Mouse (Mus musculus) heart, embryonic 16.5 days (tissue): ENCODE data around the gene Cux1. TPM values are rescaled to one million over a fixed set of nuclear protein-coding genes. Genes with fewer than 3 reads are reported as not detected.
A peak's percentile ranks its signal among the peaks of the same experiment; 100 is the strongest.
"Not testable (repeated sequence)": the region's sequence is repeated elsewhere in the genome, so short reads cannot be mapped to it uniquely, and the experiment has no call there.

ENCODE experiments used
- ATAC-seq: fragments of 200-750 bp; cut with Nextera tagmentation; replicated peaks from 2 replicates; pipeline ENCODE4 v1.8.0; 2017; ENCODE audit warnings: moderate number of reproducible peaks; ENCODE audit not compliant: insufficient read depth, low FRiP score; ENCODE audit errors: extremely low read depth
- H3K27ac ChIP-seq: fragments of 300-500 bp; sonication (generic); 2 replicates; pipeline ENCODE4 v1.5.1; 2014; ENCODE audit warnings: mild to moderate bottlenecking, low read length, control low read depth, moderate library complexity
- H3K27me3 ChIP-seq: fragments of 300-500 bp; sonication (generic); 2 replicates; pipeline ENCODE4 v1.6.1; 2014; ENCODE audit warnings: low read length, mixed read lengths; ENCODE audit not compliant: control insufficient read depth, insufficient read depth
- H3K36me3 ChIP-seq: fragments of 300-500 bp; sonication (generic); 2 replicates; pipeline ENCODE4 v1.6.1; 2014; ENCODE audit not compliant: control insufficient read depth, insufficient read depth
- H3K4me1 ChIP-seq: fragments of 300-500 bp; sonication (generic); 2 replicates; pipeline ENCODE4 v1.6.1; 2014; ENCODE audit warnings: low read length, mixed read lengths; ENCODE audit not compliant: control insufficient read depth, insufficient read depth
- H3K4me2 ChIP-seq: fragments of 300-500 bp; sonication (generic); 2 replicates; pipeline ENCODE4 v1.6.1; 2014; ENCODE audit warnings: low read depth, mild to moderate bottlenecking, control low read depth, low read length
- H3K4me3 ChIP-seq: fragments of 300-500 bp; sonication (generic); 2 replicates; pipeline ENCODE4 v1.5.1; 2014; ENCODE audit warnings: mild to moderate bottlenecking, control low read depth, low read length
- H3K9ac ChIP-seq: fragments of 300-500 bp; sonication (generic); 2 replicates; pipeline ENCODE4 v1.6.1; 2014; ENCODE audit warnings: low read length, control low read depth
- H3K9me3 ChIP-seq: fragments of 300-500 bp; sonication (generic); replicated peaks from 2 replicates; pipeline ENCODE4 v1.6.1; 2016; ENCODE audit warnings: low read length; ENCODE audit not compliant: control insufficient read depth
- WGBS: fragments of 180-500 bp; shearing (Covaris S2); extraction: QIAGEN DNeasy Blood & Tissue Kit; methylation state at CpG from one replicate; pipeline ENCODE4 v1.1.7; 2014; 5-methylcytosine and 5-hydroxymethylcytosine counted together
- polyA plus RNA-seq: library from polyadenylated mRNA; unstranded; fragments of >200 nt; fragmentation: Nextera tagmentation; extraction: Ambion mirVana; gene quantifications from 2 replicates; pipeline ENCODE4 v1.2.1, GENCODE M21; 2015

The Cux1 gene
- polyA plus RNA-seq, 1 experiment from 2014 or later: 89.0 TPM

DNA sequence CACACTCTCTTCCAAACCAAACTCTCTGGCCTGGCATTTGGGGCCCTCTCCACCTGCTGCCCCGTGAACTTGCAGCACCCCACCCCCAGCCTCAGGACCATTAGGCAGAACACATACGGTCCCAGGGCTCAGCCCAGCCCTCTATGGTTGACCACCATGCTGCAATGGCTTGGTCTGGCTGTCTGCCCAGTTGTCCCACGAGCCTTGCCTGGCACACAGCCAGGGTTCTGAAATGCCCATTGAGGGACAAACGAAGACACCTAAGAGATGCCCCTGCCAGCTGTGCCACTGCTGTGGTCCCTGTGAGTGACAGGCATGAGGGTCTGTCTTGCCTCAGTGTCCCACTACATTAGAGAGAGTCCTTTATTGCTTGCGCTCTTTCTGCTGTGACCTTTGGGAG, 351.3 kb downstream of the Cux1 start:
- 54% methylated on average over 5 of the region's 5 CpGs for WGBS
- no peak for ATAC-seq

DNA sequence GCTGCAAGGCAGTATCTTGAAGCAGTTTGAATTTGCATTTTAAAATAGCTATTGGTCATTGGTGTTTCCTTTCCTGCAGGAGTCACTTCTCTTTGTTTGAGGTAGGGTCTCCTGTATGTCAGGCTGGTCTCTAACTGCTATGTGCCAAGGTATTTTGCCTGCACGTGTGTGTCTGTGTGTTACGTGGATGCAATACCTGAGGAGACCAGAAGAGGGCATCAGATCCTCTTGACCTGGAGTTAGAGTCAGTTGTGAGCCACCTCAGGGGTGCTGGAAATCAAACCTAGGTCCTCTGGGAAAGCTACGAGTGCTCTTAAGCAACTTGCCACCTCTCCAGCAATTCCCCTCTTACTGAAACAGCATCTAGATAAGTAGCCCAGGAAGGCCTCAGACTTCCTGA, 352.1 kb downstream of the Cux1 start:
- 84% methylated on average over 3 of the region's 3 CpGs for WGBS
- H3K4me2 ChIP-seq: no peak overlapping the region
- H3K36me3 ChIP-seq: no peaks in the 10 kb centered on the region
- no peaks in the 10 kb centered on the region for H3K27me3 ChIP-seq
- no peaks in the 10 kb centered on the region for H3K4me1 ChIP-seq
- ATAC-seq: no peak
- no peak overlapping the region for H3K9ac ChIP-seq
- 0 out of 2 replicates have a peak, but pooled peaks cover 4% of the 10 kb centered on the region for H3K9me3 ChIP-seq
- H3K27ac ChIP-seq: no peak overlapping the region
- no peak overlapping the region for H3K4me3 ChIP-seq

More for the DNA sequence above, 351.3 kb downstream of the Cux1 start:
- Histone ChIP-seq H3K4me3 (no peak overlapping the region), H3K4me2 (no peak overlapping the region), H3K27ac (no peak overlapping the region), H3K4me1 (no peaks in the 10 kb centered on the region), H3K9ac (no peak overlapping the region), H3K9me3 (0 out of 2 replicates have a peak, but pooled peaks cover 4% of the 10 kb centered on the region), H3K27me3 (no peaks in the 10 kb centered on the region), H3K36me3 (no peaks in the 10 kb centered on the region)

DNA sequence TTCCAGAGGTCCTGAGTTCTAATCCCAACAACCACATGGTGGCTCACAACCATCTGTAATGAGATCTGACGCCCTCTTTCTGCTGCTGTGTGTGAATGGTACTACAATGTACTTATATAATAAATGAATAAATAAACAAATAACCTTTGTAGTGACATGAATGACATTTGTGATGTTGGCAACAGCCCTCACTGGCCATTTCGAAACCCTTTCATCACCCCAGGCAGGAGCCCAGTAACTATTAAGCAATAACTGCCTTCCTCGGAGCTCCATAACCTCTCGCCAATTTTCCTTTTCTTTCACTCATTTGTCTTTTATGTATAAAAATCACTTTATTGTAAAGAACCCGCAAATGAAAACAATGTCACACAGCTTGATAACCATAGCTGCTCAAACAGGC, 353.6 kb downstream of the Cux1 start:
- 0 out of 2 replicates have a peak, but pooled peaks cover 4% of the 10 kb centered on the region for H3K9me3 ChIP-seq
- no peak overlapping the region for H3K4me3 ChIP-seq
- no peak overlapping the region for H3K9ac ChIP-seq
- H3K4me1 ChIP-seq: no peaks in the 10 kb centered on the region
- no peak overlapping the region for H3K27ac ChIP-seq
- ATAC-seq: no peak
- WGBS: 73% methylated on average over 5 of the region's 5 CpGs
- H3K27me3 ChIP-seq: no peaks in the 10 kb centered on the region
- no peaks in the 10 kb centered on the region for H3K36me3 ChIP-seq
- no peak overlapping the region for H3K4me2 ChIP-seq

DNA sequence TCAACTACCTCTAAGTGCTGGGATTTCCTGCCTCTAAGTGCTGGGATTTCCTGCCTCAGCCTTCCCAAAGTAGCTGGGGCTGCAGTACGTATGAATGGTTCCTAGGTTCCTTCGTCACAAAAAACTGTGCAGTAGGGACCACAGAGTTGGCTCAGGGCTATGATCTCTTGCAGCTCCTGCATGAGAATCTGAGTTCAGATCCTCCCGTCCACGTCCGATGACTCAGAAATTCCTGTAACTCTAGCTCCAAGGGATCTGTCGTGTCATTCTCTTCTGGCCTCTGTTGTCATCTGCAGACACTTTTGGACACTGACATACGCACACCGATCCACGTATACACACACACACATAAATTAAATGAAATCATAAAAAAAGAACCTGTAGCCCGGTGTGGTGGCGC, 354.6 kb downstream of the Cux1 start:
- no peak overlapping the region for H3K27ac ChIP-seq
- H3K9ac ChIP-seq: no peak overlapping the region
- ATAC-seq: no peak
- no peaks in the 10 kb centered on the region for H3K36me3 ChIP-seq
- no peak overlapping the region for H3K4me3 ChIP-seq
- H3K9me3 ChIP-seq: 0 out of 2 replicates have a peak, but pooled peaks cover 4% of the 10 kb centered on the region
- H3K4me2 ChIP-seq: no peak overlapping the region
- 85% methylated on average over 11 of the region's 11 CpGs for WGBS
- H3K4me1 ChIP-seq: no peaks in the 10 kb centered on the region
- H3K27me3 ChIP-seq: no peaks in the 10 kb centered on the region

DNA sequence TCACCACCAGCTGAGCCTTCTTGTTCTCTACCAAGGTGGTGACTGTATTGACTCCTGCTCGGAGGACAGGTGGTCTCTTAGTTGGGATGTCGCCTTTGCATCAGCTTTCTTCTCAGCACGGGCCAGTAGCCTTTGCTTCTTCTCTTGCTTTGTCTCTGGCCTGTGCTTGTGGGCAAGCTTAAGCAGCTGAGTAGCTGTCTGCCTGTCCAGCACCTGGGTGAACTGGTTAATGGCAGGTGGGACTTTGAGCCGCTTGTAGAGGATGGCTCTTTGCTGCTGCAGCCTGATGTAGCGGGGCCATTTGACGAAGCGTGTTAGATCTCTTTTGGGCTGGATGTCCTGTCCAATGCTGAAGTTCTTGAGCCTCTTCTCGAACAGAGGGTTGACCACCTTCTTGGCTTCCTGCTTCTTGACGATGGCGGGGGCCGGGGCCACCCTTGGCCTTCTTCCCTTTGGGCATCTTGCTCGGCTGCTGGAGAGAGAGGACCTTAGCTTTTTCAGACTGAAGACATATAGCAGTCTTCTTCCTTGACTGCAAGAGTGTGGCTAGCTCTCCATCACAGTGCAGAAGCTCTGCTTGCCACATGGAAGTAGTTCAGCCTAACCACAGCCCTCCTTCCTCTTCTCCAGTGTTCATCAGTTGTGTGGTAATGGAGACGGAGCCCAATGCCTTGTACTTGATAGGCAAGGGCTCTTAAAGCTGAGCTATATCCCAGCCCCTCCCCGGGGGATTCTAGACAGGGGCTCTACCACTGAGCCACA, 355.8 kb downstream of the Cux1 start:
- WGBS: 80% methylated on average over 14 of the region's 14 CpGs
- H3K4me3 ChIP-seq, H3K36me3 ChIP-seq, H3K9ac ChIP-seq, H3K9me3 ChIP-seq, H3K27me3 ChIP-seq, H3K27ac ChIP-seq, H3K4me1 ChIP-seq, H3K4me2 ChIP-seq, ATAC-seq: not testable (repeated sequence)

DNA sequence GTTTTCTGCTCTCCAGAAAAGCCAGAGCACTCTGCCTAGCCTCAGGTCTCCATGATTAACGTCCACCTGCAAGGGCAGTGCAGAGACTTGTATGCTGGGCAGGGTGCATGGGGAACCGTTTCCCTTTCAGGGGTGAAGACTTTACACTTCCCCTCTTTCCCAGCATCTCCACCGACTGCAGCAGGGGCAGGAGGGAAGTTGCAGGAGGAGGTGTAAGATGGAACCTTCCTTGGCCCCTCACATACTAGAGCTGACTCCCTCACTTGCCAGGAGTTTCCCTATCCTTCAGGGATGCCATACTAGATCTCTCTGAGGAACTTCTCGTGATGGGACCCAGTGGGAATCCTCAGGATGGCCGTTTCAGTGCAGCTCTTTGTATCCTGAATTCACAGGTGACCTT, 356.7 kb downstream of the Cux1 start:
- H3K4me2 ChIP-seq: no peak overlapping the region
- WGBS: 61% methylated on average over 5 of the region's 5 CpGs
- H3K36me3 ChIP-seq: no peaks in the 10 kb centered on the region

DNA sequence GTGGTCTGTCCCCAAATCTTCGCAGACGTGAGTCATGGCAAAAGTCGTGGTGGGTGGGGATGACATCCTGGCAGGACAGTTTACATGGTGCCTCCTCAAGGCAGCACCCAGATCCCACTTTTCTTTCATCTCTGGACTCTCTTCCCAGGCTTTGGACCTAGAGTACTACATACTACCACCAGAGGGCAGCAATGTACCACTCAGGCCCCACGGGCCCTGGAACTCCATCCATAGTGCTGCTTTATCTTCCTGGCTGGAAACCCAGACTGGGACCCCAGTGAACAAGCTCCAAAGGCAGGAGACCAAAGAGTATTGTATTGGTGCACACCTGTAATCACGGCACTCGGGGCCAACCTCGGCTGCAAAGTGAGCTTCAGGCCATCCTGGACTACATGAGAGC, 365.5 kb downstream of the Cux1 start:
- 0 out of 2 replicates have a peak, but pooled peaks have one; percentile 16 for ATAC-seq
- H3K4me1 ChIP-seq: peaks cover 11% of the 10 kb centered on the region
- WGBS: 26% methylated on average over 7 of the region's 7 CpGs

More for the DNA sequence above, 356.7 kb downstream of the Cux1 start:
- Histone ChIP-seq H3K4me1 (no peaks in the 10 kb centered on the region), H3K9ac (no peak overlapping the region), H3K4me3 (no peak overlapping the region), H3K9me3 (0 out of 2 replicates have a peak, but pooled peaks cover 4% of the 10 kb centered on the region), H3K27me3 (no peaks in the 10 kb centered on the region), H3K27ac (no peak overlapping the region)
- ATAC-seq: no peak

DNA sequence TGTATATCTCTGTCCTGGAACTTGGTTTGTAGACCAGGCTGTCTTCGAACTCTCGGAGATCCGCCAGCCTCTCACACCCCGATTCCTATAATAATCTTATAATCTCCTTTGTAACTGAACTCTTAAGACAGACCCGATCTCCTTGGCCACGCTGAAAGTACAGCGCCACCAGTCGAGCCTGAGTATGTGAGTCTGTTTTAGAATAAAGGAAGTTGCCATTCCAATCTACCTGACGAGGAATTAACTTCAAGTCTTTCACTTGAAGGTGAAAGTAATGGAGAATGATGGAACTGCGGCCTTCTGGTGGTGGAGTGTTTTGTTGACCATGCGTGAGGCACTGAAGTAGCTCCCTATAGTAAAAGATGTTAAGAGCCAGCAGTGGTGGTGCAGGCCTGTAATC, 367.8 kb downstream of the Cux1 start:
- peak overlapping the region; percentile 71 for H3K27ac ChIP-seq
- 35% methylated on average over 11 of the region's 11 CpGs for whole genome bisulfite sequencing

More for the DNA sequence above, 365.5 kb downstream of the Cux1 start:
- H3K36me3 ChIP-seq: peaks cover 2% of the 10 kb centered on the region; the same call in 1 of the 2 replicates
- no peaks in the 10 kb centered on the region for H3K9me3 ChIP-seq
- no peak overlapping the region for H3K4me3 ChIP-seq
- no peak overlapping the region for H3K4me2 ChIP-seq
- no peak overlapping the region for H3K27ac ChIP-seq
- no peak overlapping the region for H3K9ac ChIP-seq
- no peaks in the 10 kb centered on the region for H3K27me3 ChIP-seq

More for the DNA sequence above, 367.8 kb downstream of the Cux1 start:
- no peak for ATAC-seq
- no peaks in the 10 kb centered on the region for H3K27me3 ChIP-seq
- peaks cover 17% of the 10 kb centered on the region for H3K36me3 ChIP-seq
- H3K4me1 ChIP-seq: peaks cover 11% of the 10 kb centered on the region
- H3K4me2 ChIP-seq: peak overlapping the region; percentile 62
- no peaks in the 10 kb centered on the region for H3K9me3 ChIP-seq
- peak overlapping the region; percentile 86 for H3K9ac ChIP-seq
- peak overlapping the region; percentile 95 for H3K4me3 ChIP-seq
